Mouse (Mus musculus): ENCODE results near the gene 6030408B16Rik. TPM values are rescaled to one million over a fixed set of nuclear protein-coding genes. Genes with fewer than 3 reads are reported as not detected.
A peak's percentile ranks its signal among the peaks of the same experiment; 100 is the strongest.

Gene 6030408B16Rik
- polyA plus RNA-seq, 2 experiments: 0.10 to 0.18 TPM

DNA sequence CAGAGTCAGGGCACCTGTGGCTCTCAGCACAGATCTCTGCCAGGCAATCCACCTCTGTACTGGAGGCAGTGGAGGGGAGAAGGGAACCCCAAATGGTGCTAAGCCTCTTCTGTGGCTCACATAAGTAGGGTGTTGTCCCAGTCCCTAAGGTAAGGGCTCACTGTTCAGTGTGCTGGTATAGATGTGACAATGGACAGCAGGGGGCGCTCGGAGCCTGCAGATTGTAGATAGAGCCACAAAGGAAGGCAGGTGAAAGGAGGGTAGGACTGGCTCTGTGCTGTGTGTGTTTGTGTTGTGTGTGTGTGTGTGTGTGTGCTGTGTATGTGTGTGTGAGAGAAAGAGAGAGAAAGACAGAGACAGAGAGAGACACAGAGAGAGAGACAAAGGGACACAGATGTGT lies 46.5 kb downstream of the 6030408B16Rik start:
- Histone ChIP-seq H3K9ac (replicated peaks) (no peak overlapping the region), H3K4me3 (ENCODE audit: insufficient read depth in 1 of 2, low read depth in 2 of 2, low read length in 2 of 2) (no peak overlapping the region), H3K4me2 (ENCODE audit: low read depth) (no peak overlapping the region), H3K27ac (no peak overlapping the region), H3K27me3 (ENCODE audit: control insufficient read depth, insufficient read depth, low read length) (no peaks in the 10 kb centered on the region), H3K36me3 (replicated peaks; ENCODE audit: control insufficient read depth, insufficient read depth, low read depth) (no peaks in the 10 kb centered on the region), H3K9me3 (ENCODE audit: control insufficient read depth, low read length) (no peaks in the 10 kb centered on the region), H3K4me1 (replicated peaks; ENCODE audit: control insufficient read depth in 2 of 2, insufficient read depth in 2 of 2, low read length in 1 of 2) (peaks cover 0 to 2% of the 10 kb centered on the region in 2 experiments; a peak in 2 of 4 replicates)
- peak in 2 of 3 experiments; percentile 35 to 36 for DNase-seq (ENCODE audit: low read depth in 3 of 3, low spot score in 3 of 3)
- TF ChIP-seq EP300 (IDR thresholded peaks at IDR 0.05; ENCODE audit: low read depth) (no peak), CTCF (IDR thresholded peaks at IDR 0.05; ENCODE audit: low read depth) (peak; percentile 90)
- no peak for ATAC-seq (ENCODE audit: insufficient read depth)
- WGBS (ENCODE audit: insufficient replicate concordance): 0% methylated on average over 2 of the region's 2 CpGs

DNA sequence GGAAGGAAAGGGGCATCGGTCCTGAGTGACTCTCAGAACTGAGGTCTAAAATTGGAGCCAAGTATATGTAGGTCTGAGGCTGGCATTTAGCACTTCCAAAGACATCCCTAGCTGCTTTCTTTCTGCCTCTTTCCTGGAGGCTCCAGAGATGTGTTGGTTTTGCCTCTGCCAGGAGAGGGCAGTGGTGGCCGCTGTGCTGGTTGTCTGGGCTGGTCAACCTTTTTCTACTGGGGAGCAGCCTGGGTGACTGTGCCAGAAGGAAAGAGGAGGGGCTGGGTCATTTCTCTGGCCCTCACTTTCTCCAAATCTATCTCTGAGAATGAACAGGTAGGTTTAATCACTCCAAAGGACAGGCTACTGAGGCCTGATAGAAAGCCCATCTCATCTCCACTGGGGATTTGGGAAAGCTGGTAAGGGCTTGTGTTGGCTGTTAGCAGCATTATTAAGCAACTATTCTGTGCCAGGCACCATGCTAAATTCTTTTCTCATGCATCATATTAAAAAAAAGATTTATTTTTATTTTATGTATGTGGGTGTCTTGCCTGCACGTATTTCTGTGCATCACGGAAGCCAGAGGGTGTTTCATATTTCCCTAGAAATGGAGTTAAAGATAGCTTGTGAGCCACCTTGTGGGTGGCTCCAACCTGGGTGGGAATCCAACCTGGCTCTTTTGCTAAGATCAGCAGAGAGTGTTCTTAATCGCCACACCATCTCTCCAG lies 48.9 kb downstream of the 6030408B16Rik start:
- Histone ChIP-seq H3K4me1 (replicated peaks; ENCODE audit: control insufficient read depth in 2 of 2, insufficient read depth in 2 of 2, low read length in 1 of 2) (peaks cover 0 to 2% of the 10 kb centered on the region in 2 experiments; a peak in 2 of 4 replicates), H3K27ac (no peak overlapping the region), H3K4me2 (ENCODE audit: low read depth) (no peak overlapping the region), H3K36me3 (replicated peaks; ENCODE audit: control insufficient read depth, insufficient read depth, low read depth) (no peaks in the 10 kb centered on the region), H3K9ac (replicated peaks) (no peak overlapping the region), H3K27me3 (ENCODE audit: control insufficient read depth, insufficient read depth, low read length) (no peaks in the 10 kb centered on the region), H3K4me3 (ENCODE audit: insufficient read depth in 1 of 2, low read depth in 2 of 2, low read length in 2 of 2) (no peak overlapping the region), H3K9me3 (ENCODE audit: control insufficient read depth, low read length) (no peaks in the 10 kb centered on the region)
- TF ChIP-seq EP300 (IDR thresholded peaks at IDR 0.05; ENCODE audit: low read depth) (no peak), CTCF (IDR thresholded peaks at IDR 0.05; ENCODE audit: low read depth) (peak; percentile 65)
- DNase-seq (ENCODE audit: low read depth in 3 of 3, low spot score in 3 of 3) (no peak), ATAC-seq (ENCODE audit: insufficient read depth) (no peak)
- WGBS (ENCODE audit: insufficient replicate concordance): 55% methylated on average over 5 of the region's 5 CpGs

Other genes starting within 250 kb of the 6030408B16Rik start
- not detected in 2 replicates for gene Gm47841, start 245.8 kb upstream of the 6030408B16Rik start, polyA plus RNA-seq (2012; rRNA removed)
- gene Gm47841, start 245.8 kb upstream of the 6030408B16Rik start, polyA plus RNA-seq (2014; fragmentation: Nextera tagmentation; extraction: Ambion mirVana): not detected in 2 replicates
- 1.0 and 1.2 TPM in 2 replicates for gene Fignl2, start 214.6 kb upstream of the 6030408B16Rik start, polyA plus RNA-seq (2012; rRNA removed)
- 0.14 and 0.28 TPM in 2 replicates for gene Fignl2, start 214.6 kb upstream of the 6030408B16Rik start, polyA plus RNA-seq (2014; fragmentation: Nextera tagmentation; extraction: Ambion mirVana)
- not detected in 2 replicates for gene Ankrd33, start 177.5 kb upstream of the 6030408B16Rik start, polyA plus RNA-seq (2012; rRNA removed)
- not detected in 2 replicates for gene Ankrd33, start 177.5 kb upstream of the 6030408B16Rik start, polyA plus RNA-seq (2014; fragmentation: Nextera tagmentation; extraction: Ambion mirVana)
- gene Acvrl1, start 164.7 kb upstream of the 6030408B16Rik start, polyA plus RNA-seq (2012; rRNA removed): 1.1 TPM in 2 replicates
- gene Acvrl1, start 164.7 kb upstream of the 6030408B16Rik start, polyA plus RNA-seq (2014; fragmentation: Nextera tagmentation; extraction: Ambion mirVana): 0.71 and 1.3 TPM in 2 replicates
- gene Acvr1b, start 119.1 kb upstream of the 6030408B16Rik start, polyA plus RNA-seq (2012; rRNA removed): 3.2 and 3.4 TPM in 2 replicates
- 1.3 and 2.0 TPM in 2 replicates for gene Acvr1b, start 119.1 kb upstream of the 6030408B16Rik start, polyA plus RNA-seq (2014; fragmentation: Nextera tagmentation; extraction: Ambion mirVana)
- 0.50 and 0.73 TPM in 2 replicates for gene Grasp, start 69.0 kb upstream of the 6030408B16Rik start, polyA plus RNA-seq (2012; rRNA removed)
- gene Grasp, start 69.0 kb upstream of the 6030408B16Rik start, polyA plus RNA-seq (2014; fragmentation: Nextera tagmentation; extraction: Ambion mirVana): 0.13 and 0.27 TPM in 2 replicates
- 0.42 and 0.48 TPM in 2 replicates for gene Nr4a1, start 38.9 kb upstream of the 6030408B16Rik start, polyA plus RNA-seq (2012; rRNA removed)
- 0.19 and 0.23 TPM in 2 replicates for gene Nr4a1, start 38.9 kb upstream of the 6030408B16Rik start, polyA plus RNA-seq (2014; fragmentation: Nextera tagmentation; extraction: Ambion mirVana)
- 13.1 and 17.2 TPM in 2 replicates for gene Atg101, start 8.9 kb upstream of the 6030408B16Rik start, polyA plus RNA-seq (2012; rRNA removed)
- gene Atg101, start 8.9 kb upstream of the 6030408B16Rik start, polyA plus RNA-seq (2014; fragmentation: Nextera tagmentation; extraction: Ambion mirVana): 21.3 and 23.7 TPM in 2 replicates
- gene Krt80, start 77.0 kb downstream of the 6030408B16Rik start, polyA plus RNA-seq (2012; rRNA removed): 0.15 and 0.19 TPM in 2 replicates
- 0.27 TPM in 2 replicates for gene Krt80, start 77.0 kb downstream of the 6030408B16Rik start, polyA plus RNA-seq (2014; fragmentation: Nextera tagmentation; extraction: Ambion mirVana)
- 0.82 and 0.85 TPM in 2 replicates for gene Krt7, start 117.8 kb downstream of the 6030408B16Rik start, polyA plus RNA-seq (2012; rRNA removed)
- gene Krt7, start 117.8 kb downstream of the 6030408B16Rik start, polyA plus RNA-seq (2014; fragmentation: Nextera tagmentation; extraction: Ambion mirVana): 1.5 TPM in 2 replicates
- gene Krt87, start 145.6 kb downstream of the 6030408B16Rik start, polyA plus RNA-seq (2012; rRNA removed): not detected in 2 replicates
- not detected in 2 replicates for gene Krt87, start 145.6 kb downstream of the 6030408B16Rik start, polyA plus RNA-seq (2014; fragmentation: Nextera tagmentation; extraction: Ambion mirVana)
- gene Krt88, start 154.5 kb downstream of the 6030408B16Rik start, polyA plus RNA-seq (2012; rRNA removed): not detected in 2 replicates
- gene Krt88, start 154.5 kb downstream of the 6030408B16Rik start, polyA plus RNA-seq (2014; fragmentation: Nextera tagmentation; extraction: Ambion mirVana): not detected in 2 replicates
- gene Krt81, start 170.5 kb downstream of the 6030408B16Rik start, polyA plus RNA-seq (2012; rRNA removed): not detected in 2 replicates
- not detected in 2 replicates for gene Krt81, start 170.5 kb downstream of the 6030408B16Rik start, polyA plus RNA-seq (2014; fragmentation: Nextera tagmentation; extraction: Ambion mirVana)
- gene Krt86, start 180.3 kb downstream of the 6030408B16Rik start, polyA plus RNA-seq (2012; rRNA removed): not detected in 2 replicates
- gene Krt86, start 180.3 kb downstream of the 6030408B16Rik start, polyA plus RNA-seq (2014; fragmentation: Nextera tagmentation; extraction: Ambion mirVana): not detected in 2 replicates
- 0.03 TPM in 1 of 2 replicates, not detected in the other for gene Krt83, start 198.3 kb downstream of the 6030408B16Rik start, polyA plus RNA-seq (2012; rRNA removed)
- gene Krt83, start 198.3 kb downstream of the 6030408B16Rik start, polyA plus RNA-seq (2014; fragmentation: Nextera tagmentation; extraction: Ambion mirVana): 0.30 TPM in 1 of 2 replicates, not detected in the other
- gene Gm49425, start 224.0 kb downstream of the 6030408B16Rik start, polyA plus RNA-seq (2012; rRNA removed): not detected in 2 replicates
- gene Gm49425, start 224.0 kb downstream of the 6030408B16Rik start, polyA plus RNA-seq (2014; fragmentation: Nextera tagmentation; extraction: Ambion mirVana): not detected in 2 replicates
- not detected in 2 replicates for gene Krt84, start 239.6 kb downstream of the 6030408B16Rik start, polyA plus RNA-seq (2012; rRNA removed)
- not detected in 2 replicates for gene Krt84, start 239.6 kb downstream of the 6030408B16Rik start, polyA plus RNA-seq (2014; fragmentation: Nextera tagmentation; extraction: Ambion mirVana)